Mouse (Mus musculus) naive thymus-derived CD4-positive, alpha-beta T cell, adult 2 months (primary cell): ENCODE data around the gene Degs1.
"Not testable (repeated sequence)": the region's sequence is repeated elsewhere in the genome, so short reads cannot be mapped to it uniquely, and the experiment has no call there.

ENCODE experiments used
- DNase-seq: peaks from one replicate; pipeline ENCODE4 v3.0.0-alpha.2; 2011; ENCODE audit warnings: low read depth

The Degs1 gene

GRCm38 (mm10) chr1:182282091-182283075 is at the start of gene Degs1:
TSS of gene Degs1 (minus strand) at chr1:182282804.
- peak; percentile 96 for DNase-seq

- no peak for DNase-seq
These were observed 43.3 kb upstream of the Degs1 start for GRCm38 (mm10) chr1:182325919-182326318.

- no peak for DNase-seq
These were observed 41.9 kb upstream of the Degs1 start for GRCm38 (mm10) chr1:182324552-182324951.

- no peak for DNase-seq
These were observed 40.5 kb upstream of the Degs1 start for GRCm38 (mm10) chr1:182323139-182323538.

- no peak for DNase-seq
These were observed 31.6 kb upstream of the Degs1 start for GRCm38 (mm10) chr1:182314201-182314600.

- no peak for DNase-seq
These were observed 30.6 kb upstream of the Degs1 start for GRCm38 (mm10) chr1:182313181-182313580.

GRCm38 (mm10) chr1:182311376-182311775 is 28.8 kb upstream of the Degs1 start:
- DNase-seq: peak; percentile 20

- no peak for DNase-seq
These were observed 27.7 kb upstream of the Degs1 start for GRCm38 (mm10) chr1:182310316-182310715.

GRCm38 (mm10) chr1:182309403-182309802 is 26.8 kb upstream of the Degs1 start:
- DNase-seq: no peak

- no peak for DNase-seq
These were observed 20.3 kb upstream of the Degs1 start for GRCm38 (mm10) chr1:182302916-182303315.

GRCm38 (mm10) chr1:182302176-182302870 is 19.7 kb upstream of the Degs1 start:
- no peak for DNase-seq

GRCm38 (mm10) chr1:182297821-182298220 is 15.2 kb upstream of the Degs1 start:
- no peak for DNase-seq

- DNase-seq: no peak
These were observed 14.6 kb upstream of the Degs1 start for GRCm38 (mm10) chr1:182297246-182297645.

GRCm38 (mm10) chr1:182296816-182297215 is 14.2 kb upstream of the Degs1 start:
- DNase-seq: no peak

- DNase-seq: no peak
These were observed 13.5 kb upstream of the Degs1 start for GRCm38 (mm10) chr1:182296141-182296540.

GRCm38 (mm10) chr1:182292291-182292690 is 9.7 kb upstream of the Degs1 start:
- DNase-seq: no peak

GRCm38 (mm10) chr1:182290741-182291140 is 8.1 kb upstream of the Degs1 start:
- not testable (repeated sequence) for DNase-seq

GRCm38 (mm10) chr1:182289781-182290180 is 7.2 kb upstream of the Degs1 start:
- no peak for DNase-seq

- no peak for DNase-seq
These were observed 6.0 kb upstream of the Degs1 start for GRCm38 (mm10) chr1:182288601-182289000.

- no peak for DNase-seq
These were observed 5.2 kb upstream of the Degs1 start for GRCm38 (mm10) chr1:182287781-182288180.

GRCm38 (mm10) chr1:182284795-182285194 is 2.2 kb upstream of the Degs1 start:
- no peak for DNase-seq

- peak; percentile 54 for DNase-seq
These were observed 627 bp upstream of the Degs1 start for GRCm38 (mm10) chr1:182283231-182283630.

- DNase-seq: peak; percentile 59
These were observed 1.3 kb downstream of the Degs1 start for GRCm38 (mm10) chr1:182281251-182281711.
